Mouse (Mus musculus) erythroblast, embryonic 14.5 days (primary cell): ENCODE results near the gene Cenpk.

Source experiments
- GATA1 ChIP-seq: IDR thresholded peaks from 2 replicates; pipeline ENCODE4 v1.6.1; 2012; ENCODE audit warnings: low read length, inconsistent platforms, mixed read lengths
- TAL1 ChIP-seq: IDR thresholded peaks from 3 replicates; pipeline ENCODE4 v1.6.1; 2012; ENCODE audit warnings: low read length, inconsistent platforms, mixed read lengths

DNA sequence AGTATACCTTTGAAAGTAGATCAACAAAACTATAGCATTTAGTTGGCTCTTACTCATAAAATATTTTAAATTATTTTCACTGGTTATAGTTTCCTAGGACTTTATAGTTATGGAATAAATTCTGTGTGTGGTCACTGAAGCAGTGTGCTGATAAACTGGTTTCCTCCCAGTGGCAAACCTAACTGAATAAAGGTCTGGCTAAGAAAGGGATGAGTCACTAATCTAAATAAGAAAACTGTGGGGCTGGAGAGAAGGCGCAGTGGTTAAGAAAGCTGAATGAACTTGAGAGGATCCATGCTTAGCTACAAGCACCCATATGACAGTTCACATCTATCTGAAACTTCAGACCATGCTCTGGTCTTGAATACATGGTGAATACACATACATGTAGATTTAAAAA is 67.1 kb downstream of the Cenpk start:
- TF ChIP-seq GATA1 (no peak), TAL1 (no peak)
